Mouse (Mus musculus): ENCODE results near the gene Gpx8. TPM values are rescaled to one million over a fixed set of nuclear protein-coding genes. Genes with fewer than 3 reads are reported as not detected.
"Not testable (repeated sequence)": the region's sequence is repeated elsewhere in the genome, so short reads cannot be mapped to it uniquely, and the experiment has no call there.

The Gpx8 gene
- polyA plus RNA-seq, 2 experiments: 132 to 218 TPM

- no peaks in the 10 kb centered on the region for H3K36me3 ChIP-seq (ENCODE audit: control insufficient read depth, insufficient read depth, low read length)
- H3K9me3 ChIP-seq (ENCODE audit: control insufficient read depth, low read length): no peaks in the 10 kb centered on the region
- DNase-seq (ENCODE audit: low spot score) (no peak), ATAC-seq (ENCODE audit: low FRiP score, low read depth) (no peak)
- no peak overlapping the region for H3K9ac ChIP-seq (ENCODE audit: low read depth, low read length, severe bottlenecking)
- WGBS: 65% methylated on average over 17 of the region's 17 CpGs
- H3K4me2 ChIP-seq (replicated peaks; ENCODE audit: low read depth, low read length, severe bottlenecking): no peak overlapping the region
- H3K27me3 ChIP-seq (ENCODE audit: control insufficient read depth, insufficient read depth, low read length): no peaks in the 10 kb centered on the region
- H3K4me3 ChIP-seq (replicated peaks; ENCODE audit: low read length): no peak overlapping the region
- TF ChIP-seq POLR2A (IDR thresholded peaks at IDR 0.05; ENCODE audit: borderline replicate concordance, extremely low read depth, insufficient read depth, insufficient read length): no peak
- H3K4me1 ChIP-seq (ENCODE audit: control insufficient read depth, insufficient read depth, low read length): no peaks in the 10 kb centered on the region
- no peak overlapping the region for H3K27ac ChIP-seq (replicated peaks; ENCODE audit: low read depth, low read length)
Observed at GRCm38 (mm10) chr13:113023274-113024143, 22.7 kb downstream of the Gpx8 start.

- Histone ChIP-seq H3K4me2 (replicated peaks; ENCODE audit: low read depth, low read length, severe bottlenecking) (no peak overlapping the region), H3K36me3 (ENCODE audit: control insufficient read depth, insufficient read depth, low read length) (no peaks in the 10 kb centered on the region), H3K9me3 (ENCODE audit: control insufficient read depth, low read length) (no peaks in the 10 kb centered on the region), H3K4me1 (ENCODE audit: control insufficient read depth, insufficient read depth, low read length) (no peaks in the 10 kb centered on the region), H3K27ac (replicated peaks; ENCODE audit: low read depth, low read length) (no peak overlapping the region), H3K27me3 (ENCODE audit: control insufficient read depth, insufficient read depth, low read length) (no peaks in the 10 kb centered on the region), H3K9ac (ENCODE audit: low read depth, low read length, severe bottlenecking) (no peak overlapping the region), H3K4me3 (replicated peaks; ENCODE audit: low read length) (no peak overlapping the region)
- no peak for DNase-seq (ENCODE audit: low spot score)
- 78% methylated on average over 8 of the region's 8 CpGs for whole genome bisulfite sequencing
- ATAC-seq (ENCODE audit: low FRiP score, low read depth): no peak
- TF ChIP-seq POLR2A (IDR thresholded peaks at IDR 0.05; ENCODE audit: borderline replicate concordance, extremely low read depth, insufficient read depth, insufficient read length): no peak
Observed at GRCm38 (mm10) chr13:113022467-113022866, 23.7 kb downstream of the Gpx8 start.

- Histone ChIP-seq H3K4me3 (replicated peaks; ENCODE audit: low read length) (no peak overlapping the region), H3K27ac (replicated peaks; ENCODE audit: low read depth, low read length) (no peak overlapping the region), H3K27me3 (ENCODE audit: control insufficient read depth, insufficient read depth, low read length) (no peaks in the 10 kb centered on the region), H3K9me3 (ENCODE audit: control insufficient read depth, low read length) (no peaks in the 10 kb centered on the region), H3K4me2 (replicated peaks; ENCODE audit: low read depth, low read length, severe bottlenecking) (no peak overlapping the region), H3K4me1 (ENCODE audit: control insufficient read depth, insufficient read depth, low read length) (no peaks in the 10 kb centered on the region), H3K9ac (ENCODE audit: low read depth, low read length, severe bottlenecking) (no peak overlapping the region), H3K36me3 (ENCODE audit: control insufficient read depth, insufficient read depth, low read length) (no peaks in the 10 kb centered on the region)
- ATAC-seq (ENCODE audit: low FRiP score, low read depth): no peak
- WGBS: 84% methylated on average over 2 of the region's 2 CpGs
- no peak for TF ChIP-seq POLR2A (IDR thresholded peaks at IDR 0.05; ENCODE audit: borderline replicate concordance, extremely low read depth, insufficient read depth, insufficient read length)
- no peak for DNase-seq (ENCODE audit: low spot score)
Observed at GRCm38 (mm10) chr13:113021521-113021920, 24.7 kb downstream of the Gpx8 start.

- H3K4me2 ChIP-seq (replicated peaks; ENCODE audit: low read depth, low read length, severe bottlenecking): peak overlapping the region; percentile 40
- H3K36me3 ChIP-seq (ENCODE audit: control insufficient read depth, insufficient read depth, low read length); H3K4me1 ChIP-seq (ENCODE audit: control insufficient read depth, insufficient read depth, low read length); DNase-seq (ENCODE audit: low spot score); H3K27me3 ChIP-seq (ENCODE audit: control insufficient read depth, insufficient read depth, low read length); H3K9ac ChIP-seq (ENCODE audit: low read depth, low read length, severe bottlenecking); ATAC-seq (ENCODE audit: low FRiP score, low read depth); H3K9me3 ChIP-seq (ENCODE audit: control insufficient read depth, low read length); H3K27ac ChIP-seq (replicated peaks; ENCODE audit: low read depth, low read length): not testable (repeated sequence)
- 37% methylated on average over 16 of the region's 20 CpGs for WGBS
- peak overlapping the region; percentile 18; the same call in 1 of the 2 replicates for H3K4me3 ChIP-seq (replicated peaks; ENCODE audit: low read length)
Observed at GRCm38 (mm10) chr13:113013174-113013953, 32.8 kb downstream of the Gpx8 start.

GRCm38 (mm10) chr13:113012683-113013082, 33.5 kb downstream of the Gpx8 start:
- no peak overlapping the region for H3K9ac ChIP-seq (ENCODE audit: low read depth, low read length, severe bottlenecking)
- ATAC-seq (ENCODE audit: low FRiP score, low read depth) (no peak), DNase-seq (ENCODE audit: low spot score) (no peak)
- no peaks in the 10 kb centered on the region for H3K9me3 ChIP-seq (ENCODE audit: control insufficient read depth, low read length)
- H3K4me3 ChIP-seq (replicated peaks; ENCODE audit: low read length): no peak overlapping the region
- no peaks in the 10 kb centered on the region for H3K4me1 ChIP-seq (ENCODE audit: control insufficient read depth, insufficient read depth, low read length)
- H3K36me3 ChIP-seq (ENCODE audit: control insufficient read depth, insufficient read depth, low read length): no peaks in the 10 kb centered on the region
- H3K4me2 ChIP-seq (replicated peaks; ENCODE audit: low read depth, low read length, severe bottlenecking): no peak overlapping the region
- WGBS: 74% methylated on average over 6 of the region's 6 CpGs
- no peak for TF ChIP-seq POLR2A (IDR thresholded peaks at IDR 0.05; ENCODE audit: borderline replicate concordance, extremely low read depth, insufficient read depth, insufficient read length)
- H3K27me3 ChIP-seq (ENCODE audit: control insufficient read depth, insufficient read depth, low read length): no peaks in the 10 kb centered on the region
- H3K27ac ChIP-seq (replicated peaks; ENCODE audit: low read depth, low read length): no peak overlapping the region
